Mouse (Mus musculus) left cerebral cortex, adult 6 months (tissue): ENCODE results near the gene Vti1b. TPM values are rescaled to one million over a fixed set of nuclear protein-coding genes. Genes with fewer than 3 reads are reported as not detected.

Experiments used
- long read RNA-seq, 2 experiments: library from polyadenylated mRNA; unstranded; transcript quantifications; one replicate each; pipeline ENCODE4 v2.0.0; 2019 to 2020
- polyA plus RNA-seq: library from polyadenylated mRNA; unstranded; fragments of <200 nt; fragmentation: Nextera tagmentation; gene quantifications from 2 replicates; pipeline ENCODE4 v1.2.3, GENCODE M21; 2021

Gene Vti1b
- 402 and 436 TPM in 2 replicates for polyA plus RNA-seq
- long read RNA-seq, experiment 1, transcript Vti1b-201 (6 exons, 1,490 nt): major isoform, 358 of 402 reads
- long read RNA-seq, experiment 1, transcript Vti1b-203 (5 exons, 1,059 nt): minor isoform, 16 of 402 reads
- long read RNA-seq, experiment 1, partial matches to known transcripts: 10 of 402 reads
- long read RNA-seq, experiment 1, other reads (novel, unspliced or antisense): 18 of 402 reads
- long read RNA-seq, experiment 2, transcript Vti1b-201 (6 exons, 1,490 nt): major isoform, 338 of 398 reads
- long read RNA-seq, experiment 2, transcript Vti1b-203 (5 exons, 1,059 nt): minor isoform, 25 of 398 reads
- long read RNA-seq, experiment 2, partial matches to known transcripts: 20 of 398 reads
- long read RNA-seq, experiment 2, other reads (novel, unspliced or antisense): 15 of 398 reads

GRCm38 (mm10) chr12:79172019-79172941 is at the start of gene Vti1b:
Vti1b (minus strand) TSS chr12:79172667.

DNA sequence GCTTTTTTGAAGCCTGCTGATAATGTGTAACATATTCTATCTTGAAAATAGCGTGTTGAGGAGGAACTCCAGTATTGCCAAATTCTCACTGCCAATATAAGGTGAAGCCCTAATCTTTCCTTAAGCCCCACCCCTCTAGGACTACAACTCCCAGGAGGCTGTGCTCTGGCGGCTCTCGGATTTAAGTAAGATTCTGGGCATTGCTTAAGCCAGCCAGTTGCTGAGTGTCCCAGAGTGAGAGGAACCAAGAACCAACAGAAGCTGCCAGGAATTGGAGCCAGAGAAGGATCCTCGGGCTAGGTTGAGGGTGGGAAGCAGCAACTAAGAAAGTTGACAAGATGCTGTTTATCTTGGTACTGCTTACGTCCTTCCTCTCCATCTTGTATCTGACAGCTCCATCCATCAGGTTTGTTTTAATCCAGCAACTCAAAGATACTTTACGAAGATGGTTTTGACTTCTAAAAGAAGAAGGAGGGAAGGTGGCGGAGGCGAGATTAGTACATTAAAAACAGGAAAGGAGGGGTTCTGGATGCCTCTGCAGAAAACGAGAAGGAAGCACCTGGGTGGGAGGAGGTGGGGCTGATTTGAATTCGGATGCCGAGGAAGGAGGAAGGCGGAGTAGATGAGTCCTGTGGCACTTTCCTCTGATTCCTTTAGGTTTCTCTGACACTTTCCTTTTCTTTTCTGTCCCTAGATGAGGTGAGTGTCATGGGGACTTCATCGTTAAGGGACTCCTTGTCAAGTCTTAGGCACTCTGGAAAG is 36.4 kb upstream of the Vti1b start, which contains the start of gene Rdh12:
Gene Rdh12 (plus strand): TSS at position 212 of the 762 bp plus-strand sequence.

GRCm38 (mm10) chr12:79192193-79192592 is 19.7 kb upstream of the Vti1b start, which contains the start of gene Rdh11:
Rdh11 (minus strand) TSS chr12:79192293.

DNA sequence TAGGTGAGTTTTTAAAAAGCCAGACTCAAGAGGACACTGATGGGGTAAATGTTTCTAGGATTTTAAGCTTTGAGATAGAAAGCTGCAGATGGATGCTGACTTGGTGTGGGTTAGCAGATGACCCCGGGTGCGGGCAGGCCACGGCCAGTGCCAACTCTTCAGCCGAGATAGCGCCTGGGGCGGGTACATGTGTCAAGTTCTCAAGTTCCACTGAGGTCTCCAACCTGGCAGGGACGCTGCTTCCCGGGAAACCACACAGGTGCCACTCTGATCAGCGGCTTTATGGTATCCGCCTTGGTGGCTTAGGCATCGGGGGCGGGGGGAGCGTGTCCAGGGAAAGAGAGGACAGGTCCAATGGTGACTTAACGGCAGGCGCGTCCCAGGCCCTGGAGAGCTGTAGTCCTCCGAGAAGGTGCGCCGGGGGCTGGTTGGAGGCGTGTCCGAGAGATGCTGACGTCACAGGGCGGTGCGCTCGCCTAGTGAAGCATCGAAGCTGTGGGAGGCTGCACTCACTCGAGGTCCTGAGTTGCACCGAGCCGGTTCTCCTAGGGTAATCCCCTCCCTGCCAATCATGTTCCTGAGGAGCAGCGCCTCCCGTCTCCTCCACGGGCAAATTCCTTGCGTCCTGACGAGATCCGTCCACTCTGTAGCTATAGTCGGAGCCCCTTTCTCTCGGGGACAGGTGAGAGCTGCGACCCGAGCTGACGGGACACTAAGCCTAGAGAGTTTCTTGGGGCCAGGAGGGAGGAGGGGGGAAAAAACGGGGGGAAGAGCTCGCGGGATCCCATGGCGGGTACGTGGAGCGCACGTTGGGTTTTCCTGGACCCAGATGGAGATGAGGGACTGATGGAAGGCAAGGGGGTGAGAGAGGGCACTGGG is 41.9 kb downstream of the Vti1b start, which contains the start of gene Arg2:
Gene Arg2 (plus strand): TSS at position 479 of the 879 bp plus-strand sequence.

Other genes starting within 250 kb of the Vti1b start
- gene Tmem229b, start 165.0 kb downstream of the Vti1b start, polyA plus RNA-seq: 7.7 and 12.6 TPM in 2 replicates
- gene Plekhh1, start 143.5 kb downstream of the Vti1b start, polyA plus RNA-seq: 3.0 and 4.2 TPM in 2 replicates
- 8.1 and 10.5 TPM in 2 replicates for gene Pigh, start 83.0 kb downstream of the Vti1b start, polyA plus RNA-seq
- 3.7 and 5.1 TPM in 2 replicates for gene Arg2, start 41.9 kb downstream of the Vti1b start, polyA plus RNA-seq
- 8.7 and 11.5 TPM in 2 replicates for gene Rdh11, start 19.6 kb upstream of the Vti1b start, polyA plus RNA-seq
- gene Rdh12, start 36.2 kb upstream of the Vti1b start, polyA plus RNA-seq: 1.4 and 2.0 TPM in 2 replicates
- 3.0 and 3.4 TPM in 2 replicates for gene Zfyve26, start 123.6 kb upstream of the Vti1b start, polyA plus RNA-seq
- gene Rad51b, start 124.6 kb upstream of the Vti1b start, polyA plus RNA-seq: 0.21 and 0.24 TPM in 2 replicates